Mouse (Mus musculus) ovary, postnatal 10 days (tissue): Measurements from ENCODE around the gene Cenpo.
"Not testable (repeated sequence)": the region's sequence is repeated elsewhere in the genome, so short reads cannot be mapped to it uniquely, and the experiment has no call there.

Experiments
- DNase-seq: peaks from one replicate; pipeline ENCODE4 v3.0.0; 2022; ENCODE audit warnings: low spot score

Cenpo gene

GRCm38 (mm10) chr12:4233572-4234508 is at the start of gene Cenpo, which contains the start of gene Ptrhd1:
Gene Cenpo, minus strand, starts transcription at chr12:4234294.
Gene Ptrhd1, plus strand, starts transcription at chr12:4234027.
- peak; percentile 89 for DNase-seq

- DNase-seq = no peak
These were observed 45.8 kb upstream of the Cenpo start for GRCm38 (mm10) chr12:4279878-4280277.

- DNase-seq = no peak
These were observed 45.1 kb upstream of the Cenpo start for GRCm38 (mm10) chr12:4278978-4279755.

GRCm38 (mm10) chr12:4271078-4271477 is 37.0 kb upstream of the Cenpo start:
- no peak for DNase-seq

- DNase-seq = no peak
These were observed 33.7 kb upstream of the Cenpo start for GRCm38 (mm10) chr12:4267765-4268164.

GRCm38 (mm10) chr12:4252742-4253655 is 18.9 kb upstream of the Cenpo start:
- no peak for DNase-seq

GRCm38 (mm10) chr12:4249786-4250185 is 15.7 kb upstream of the Cenpo start:
- DNase-seq = no peak

- no peak for DNase-seq
These were observed 11.6 kb upstream of the Cenpo start for GRCm38 (mm10) chr12:4245742-4246141.

GRCm38 (mm10) chr12:4243805-4244204 is 9.7 kb upstream of the Cenpo start:
- no peak for DNase-seq

- DNase-seq = not testable (repeated sequence)
These were observed 6.2 kb upstream of the Cenpo start for GRCm38 (mm10) chr12:4240281-4240680.

GRCm38 (mm10) chr12:4237481-4237880 is 3.4 kb upstream of the Cenpo start:
- no peak for DNase-seq

GRCm38 (mm10) chr12:4232777-4233176 is 1.3 kb downstream of the Cenpo start:
- DNase-seq = no peak

GRCm38 (mm10) chr12:4230156-4230555 is 3.9 kb downstream of the Cenpo start:
- no peak for DNase-seq

GRCm38 (mm10) chr12:4212908-4213307 is 21.2 kb downstream of the Cenpo start:
- DNase-seq = no peak

GRCm38 (mm10) chr12:4211174-4211573 is 22.9 kb downstream of the Cenpo start:
- no peak for DNase-seq

- no peak for DNase-seq
These were observed 24.9 kb downstream of the Cenpo start for GRCm38 (mm10) chr12:4209196-4209595.

- no peak for DNase-seq
These were observed 25.5 kb downstream of the Cenpo start for GRCm38 (mm10) chr12:4208405-4209133.

- DNase-seq = no peak
These were observed 28.0 kb downstream of the Cenpo start for GRCm38 (mm10) chr12:4206106-4206505.

GRCm38 (mm10) chr12:4202206-4202605 is 31.9 kb downstream of the Cenpo start:
- DNase-seq = no peak

- DNase-seq = no peak
These were observed 32.5 kb downstream of the Cenpo start for GRCm38 (mm10) chr12:4201454-4202200.
